Mouse (Mus musculus): Measurements from ENCODE around the gene Nap1l1.

Nap1l1 gene

GRCm38 (mm10) chr10:111516804-111517436 is 43.9 kb downstream of the Nap1l1 start:
- no peak for DNase-seq

- no peak for DNase-seq
Observed at GRCm38 (mm10) chr10:111518350-111518749, 45.3 kb downstream of the Nap1l1 start.

- DNase-seq = peak; percentile 64
Observed at GRCm38 (mm10) chr10:111519620-111520370, 46.8 kb downstream of the Nap1l1 start.

- peak; percentile 49 for DNase-seq
Observed at GRCm38 (mm10) chr10:111520621-111521020, 47.6 kb downstream of the Nap1l1 start.

GRCm38 (mm10) chr10:111521636-111522035 is 48.6 kb downstream of the Nap1l1 start:
- no peak for DNase-seq

GRCm38 (mm10) chr10:111522230-111522629 is 49.2 kb downstream of the Nap1l1 start:
- DNase-seq = no peak

GRCm38 (mm10) chr10:111523894-111524293 is 50.9 kb downstream of the Nap1l1 start:
- DNase-seq = no peak

GRCm38 (mm10) chr10:111527057-111527456 is 54.0 kb downstream of the Nap1l1 start:
- DNase-seq = peak; percentile 79

GRCm38 (mm10) chr10:111527613-111528012 is 54.6 kb downstream of the Nap1l1 start:
- no peak for DNase-seq

GRCm38 (mm10) chr10:111528283-111528682 is 55.3 kb downstream of the Nap1l1 start:
- no peak for DNase-seq

- no peak for DNase-seq
Observed at GRCm38 (mm10) chr10:111530398-111530797, 57.4 kb downstream of the Nap1l1 start.

GRCm38 (mm10) chr10:111534691-111535090 is 61.7 kb downstream of the Nap1l1 start:
- no peak for DNase-seq

- no peak for DNase-seq
Observed at GRCm38 (mm10) chr10:111537410-111537809, 64.4 kb downstream of the Nap1l1 start.

GRCm38 (mm10) chr10:111539724-111540324 is 66.8 kb downstream of the Nap1l1 start:
- no peak for DNase-seq

- DNase-seq = no peak
Observed at GRCm38 (mm10) chr10:111540678-111541077, 67.7 kb downstream of the Nap1l1 start.

GRCm38 (mm10) chr10:111543106-111543505 is 70.1 kb downstream of the Nap1l1 start:
- DNase-seq = no peak

GRCm38 (mm10) chr10:111543781-111544260 is 70.8 kb downstream of the Nap1l1 start:
- DNase-seq = no peak

GRCm38 (mm10) chr10:111544311-111544710 is 71.3 kb downstream of the Nap1l1 start:
- no peak for DNase-seq

- no peak for DNase-seq
Observed at GRCm38 (mm10) chr10:111545648-111546047, 72.6 kb downstream of the Nap1l1 start.
